Mouse (Mus musculus): ENCODE data around the gene Dnase1l3. TPM values are rescaled to one million over a fixed set of nuclear protein-coding genes. Genes with fewer than 3 reads are reported as not detected.
"Not testable (repeated sequence)": the region's sequence is repeated elsewhere in the genome, so short reads cannot be mapped to it uniquely, and the experiment has no call there.

The Dnase1l3 gene
- polyA plus RNA-seq, 1 experiment from 2014 or later, result 0.23 TPM

DNA sequence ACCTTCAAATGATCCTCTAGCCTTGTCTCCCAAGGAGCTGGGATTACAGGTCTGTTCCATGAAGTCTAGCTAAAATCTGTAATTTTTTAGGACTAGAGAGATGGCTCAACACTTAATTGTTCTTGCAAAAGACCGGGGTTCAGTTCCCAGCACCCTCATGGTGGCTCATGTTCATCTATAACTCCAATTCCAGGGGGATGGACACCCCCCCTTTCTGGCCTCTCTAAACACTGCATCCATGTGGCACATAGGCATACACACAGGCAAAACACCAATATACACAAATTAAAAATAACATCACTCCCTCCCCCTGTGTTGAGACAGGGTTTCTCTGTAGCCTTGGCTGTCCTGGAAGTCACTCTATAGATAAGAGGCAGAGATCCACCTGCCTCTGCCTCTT, 25.6 kb upstream of the Dnase1l3 start:
- ATAC-seq (ENCODE audit: low FRiP score), result no peak
- no peaks in the 10 kb centered on the region for H3K36me3 ChIP-seq (ENCODE audit: control insufficient read depth, insufficient read depth, low read length)
- no peak overlapping the region for H3K4me3 ChIP-seq (ENCODE audit: low read depth, low read length)
- WGBS, result 94% methylated on average over 1 of the region's 1 CpGs
- no peaks in the 10 kb centered on the region for H3K4me1 ChIP-seq (ENCODE audit: control insufficient read depth, insufficient read depth, low read length)
- no peaks in the 10 kb centered on the region for H3K9me3 ChIP-seq (ENCODE audit: control insufficient read depth, low read length)
- H3K27ac ChIP-seq (ENCODE audit: low read depth, low read length), result no peak overlapping the region
- H3K27me3 ChIP-seq (ENCODE audit: control insufficient read depth, insufficient read depth, low read length), result no peaks in the 10 kb centered on the region
- DNase-seq (ENCODE audit: low spot score, missing footprints), result peak; percentile 53
- H3K4me2 ChIP-seq, result no peak overlapping the region
- no peak overlapping the region for H3K9ac ChIP-seq (ENCODE audit: low read length)

GRCm38 (mm10) chr14:8016951-8017350, 22.6 kb upstream of the Dnase1l3 start:
- Histone ChIP-seq H3K4me3 (ENCODE audit: low read depth, low read length) (no peak overlapping the region), H3K4me1 (ENCODE audit: control insufficient read depth, insufficient read depth, low read length) (no peaks in the 10 kb centered on the region), H3K27ac (ENCODE audit: low read depth, low read length) (no peak overlapping the region), H3K27me3 (ENCODE audit: control insufficient read depth, insufficient read depth, low read length) (no peaks in the 10 kb centered on the region), H3K4me2 (no peak overlapping the region), H3K9me3 (ENCODE audit: control insufficient read depth, low read length) (no peaks in the 10 kb centered on the region), H3K9ac (ENCODE audit: low read length) (no peak overlapping the region), H3K36me3 (ENCODE audit: control insufficient read depth, insufficient read depth, low read length) (no peaks in the 10 kb centered on the region)
- DNase-seq (ENCODE audit: low spot score, missing footprints) (no peak), ATAC-seq (ENCODE audit: low FRiP score) (no peak)
- WGBS, result 84% methylated on average over 1 of the region's 1 CpGs

DNA sequence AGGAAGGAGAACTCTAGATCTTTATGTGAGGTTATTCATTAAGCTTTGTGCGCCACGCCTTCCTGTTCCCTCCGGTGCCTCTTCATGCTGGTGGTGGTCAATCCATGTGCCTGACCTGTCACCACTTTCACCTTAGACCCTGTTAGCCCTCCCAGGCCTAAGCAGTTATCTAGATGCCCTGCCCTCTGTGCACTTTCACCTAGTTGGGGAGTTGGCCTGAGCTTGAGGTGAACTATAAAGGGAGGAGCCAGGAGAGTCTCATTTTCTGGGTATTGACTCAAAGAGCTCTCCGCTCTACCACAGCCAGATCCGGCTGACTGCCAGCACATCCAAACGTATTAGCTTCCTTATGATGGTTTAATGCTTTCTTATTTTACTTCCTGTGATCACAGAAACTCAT, 21.9 kb upstream of the Dnase1l3 start:
- H3K9me3 ChIP-seq (ENCODE audit: control insufficient read depth, low read length), result no peaks in the 10 kb centered on the region

DNA sequence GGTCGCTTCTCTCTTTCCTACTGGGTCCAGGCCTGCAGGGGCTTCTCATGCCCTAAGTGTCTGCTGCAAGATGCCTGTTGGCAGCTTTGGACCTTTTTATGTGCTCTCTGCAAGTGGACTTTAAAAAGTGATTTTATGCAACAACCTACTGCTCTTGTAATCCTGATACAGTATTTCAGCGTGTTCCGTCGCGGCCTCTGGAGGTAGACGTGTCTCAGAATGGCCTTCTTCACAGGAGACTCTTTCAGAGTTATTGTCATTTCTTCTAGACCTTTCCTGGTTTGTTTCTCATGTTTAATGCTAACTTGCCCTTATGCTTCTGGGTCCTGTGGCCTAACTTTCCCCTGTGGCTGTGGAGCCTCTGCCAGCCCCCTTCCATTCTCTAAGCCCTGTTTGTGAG, 21.4 kb upstream of the Dnase1l3 start:
- WGBS, result 94% methylated on average over 6 of the region's 6 CpGs
- ATAC-seq (ENCODE audit: low FRiP score), result no peak
- no peaks in the 10 kb centered on the region for H3K27me3 ChIP-seq (ENCODE audit: control insufficient read depth, insufficient read depth, low read length)

More for the DNA sequence above, 21.9 kb upstream of the Dnase1l3 start:
- H3K4me2 ChIP-seq, result no peak overlapping the region
- H3K9ac ChIP-seq (ENCODE audit: low read length), result no peak overlapping the region
- 91% methylated on average over 6 of the region's 6 CpGs for WGBS
- H3K36me3 ChIP-seq (ENCODE audit: control insufficient read depth, insufficient read depth, low read length), result no peaks in the 10 kb centered on the region
- ATAC-seq (ENCODE audit: low FRiP score) (no peak), DNase-seq (ENCODE audit: low spot score, missing footprints) (no peak)
- H3K4me3 ChIP-seq (ENCODE audit: low read depth, low read length), result no peak overlapping the region
- H3K4me1 ChIP-seq (ENCODE audit: control insufficient read depth, insufficient read depth, low read length), result no peaks in the 10 kb centered on the region
- H3K27ac ChIP-seq (ENCODE audit: low read depth, low read length), result no peak overlapping the region
- H3K27me3 ChIP-seq (ENCODE audit: control insufficient read depth, insufficient read depth, low read length), result no peaks in the 10 kb centered on the region

GRCm38 (mm10) chr14:8011938-8012337, 17.6 kb upstream of the Dnase1l3 start:
- no peak overlapping the region for H3K9ac ChIP-seq (ENCODE audit: low read length)
- H3K4me2 ChIP-seq, result no peak overlapping the region
- ATAC-seq (ENCODE audit: low FRiP score) (no peak), DNase-seq (ENCODE audit: low spot score, missing footprints) (no peak)
- H3K4me1 ChIP-seq (ENCODE audit: control insufficient read depth, insufficient read depth, low read length), result no peaks in the 10 kb centered on the region
- H3K36me3 ChIP-seq (ENCODE audit: control insufficient read depth, insufficient read depth, low read length), result no peaks in the 10 kb centered on the region
- no peak overlapping the region for H3K4me3 ChIP-seq (ENCODE audit: low read depth, low read length)
- H3K9me3 ChIP-seq (ENCODE audit: control insufficient read depth, low read length), result no peaks in the 10 kb centered on the region
- no peaks in the 10 kb centered on the region for H3K27me3 ChIP-seq (ENCODE audit: control insufficient read depth, insufficient read depth, low read length)
- WGBS, result 77% methylated on average over 6 of the region's 6 CpGs
- H3K27ac ChIP-seq (ENCODE audit: low read depth, low read length), result no peak overlapping the region

More for the DNA sequence above, 21.4 kb upstream of the Dnase1l3 start:
- Histone ChIP-seq H3K27ac (ENCODE audit: low read depth, low read length) (no peak overlapping the region), H3K4me1 (ENCODE audit: control insufficient read depth, insufficient read depth, low read length) (no peaks in the 10 kb centered on the region), H3K36me3 (ENCODE audit: control insufficient read depth, insufficient read depth, low read length) (no peaks in the 10 kb centered on the region), H3K4me2 (no peak overlapping the region), H3K4me3 (ENCODE audit: low read depth, low read length) (no peak overlapping the region), H3K9ac (ENCODE audit: low read length) (no peak overlapping the region), H3K9me3 (ENCODE audit: control insufficient read depth, low read length) (no peaks in the 10 kb centered on the region)
- no peak for DNase-seq (ENCODE audit: low spot score, missing footprints)

DNA sequence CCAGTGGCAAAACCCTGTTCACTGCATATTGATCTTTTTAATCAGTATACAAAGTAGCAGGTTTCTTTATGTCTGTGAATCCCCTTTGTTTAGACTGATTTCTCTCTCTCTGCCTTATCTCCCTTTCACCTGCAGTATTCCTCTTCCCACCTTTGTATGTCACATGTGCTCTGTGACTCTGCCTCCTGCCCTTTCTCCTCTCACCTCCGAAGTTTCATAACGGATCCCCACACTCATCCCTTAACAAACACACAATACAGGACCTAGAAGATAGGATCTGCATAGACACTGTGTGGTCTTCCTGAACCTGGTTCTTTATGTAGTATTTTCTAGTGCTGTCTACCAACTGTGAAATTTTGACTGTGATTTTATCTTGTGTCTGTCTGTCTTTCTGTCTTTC, 16.9 kb upstream of the Dnase1l3 start:
- H3K9me3 ChIP-seq (ENCODE audit: control insufficient read depth, low read length), result no peaks in the 10 kb centered on the region
- H3K4me2 ChIP-seq, result no peak overlapping the region
- no peaks in the 10 kb centered on the region for H3K4me1 ChIP-seq (ENCODE audit: control insufficient read depth, insufficient read depth, low read length)
- no peak overlapping the region for H3K4me3 ChIP-seq (ENCODE audit: low read depth, low read length)
- no peaks in the 10 kb centered on the region for H3K27me3 ChIP-seq (ENCODE audit: control insufficient read depth, insufficient read depth, low read length)
- H3K9ac ChIP-seq (ENCODE audit: low read length), result no peak overlapping the region
- no peak for DNase-seq (ENCODE audit: low spot score, missing footprints)
- no peak for ATAC-seq (ENCODE audit: low FRiP score)
- WGBS, result 91% methylated on average over 2 of the region's 2 CpGs
- H3K27ac ChIP-seq (ENCODE audit: low read depth, low read length), result no peak overlapping the region
- H3K36me3 ChIP-seq (ENCODE audit: control insufficient read depth, insufficient read depth, low read length), result no peaks in the 10 kb centered on the region

DNA sequence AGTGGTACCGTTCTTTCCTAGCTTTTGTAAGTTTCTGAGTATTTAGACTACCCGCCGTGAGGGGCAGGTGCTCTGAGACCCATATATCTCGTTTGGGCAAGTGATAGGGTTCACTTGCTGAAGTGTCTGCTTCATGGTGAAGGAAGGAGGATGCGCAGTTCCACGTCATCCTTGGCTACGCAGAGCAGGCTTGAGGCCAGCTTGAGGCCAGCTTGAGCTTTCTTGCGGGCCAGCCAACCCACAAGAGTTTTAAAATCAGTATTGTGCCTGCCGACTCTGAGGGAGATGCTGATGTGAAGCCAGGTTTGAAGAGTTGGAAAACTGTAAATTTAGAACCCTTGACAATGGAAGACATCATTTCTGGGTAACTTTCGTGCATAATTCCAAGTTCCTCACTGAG, 13.6 kb upstream of the Dnase1l3 start:
- WGBS, result 89% methylated on average over 10 of the region's 10 CpGs
- no peak for ATAC-seq (ENCODE audit: low FRiP score)
- Histone ChIP-seq H3K27me3 (ENCODE audit: control insufficient read depth, insufficient read depth, low read length) (no peaks in the 10 kb centered on the region), H3K9ac (ENCODE audit: low read length) (no peak overlapping the region), H3K4me1 (ENCODE audit: control insufficient read depth, insufficient read depth, low read length) (peaks cover 6% of the 10 kb centered on the region; the same call in 1 of the 2 replicates), H3K4me2 (no peak overlapping the region), H3K9me3 (ENCODE audit: control insufficient read depth, low read length) (no peaks in the 10 kb centered on the region), H3K27ac (ENCODE audit: low read depth, low read length) (no peak overlapping the region), H3K4me3 (ENCODE audit: low read depth, low read length) (no peak overlapping the region), H3K36me3 (ENCODE audit: control insufficient read depth, insufficient read depth, low read length) (no peaks in the 10 kb centered on the region)
- no peak for DNase-seq (ENCODE audit: low spot score, missing footprints)

- 93% methylated on average over 2 of the region's 2 CpGs for WGBS
- no peak for DNase-seq (ENCODE audit: low spot score, missing footprints)
Measured at GRCm38 (mm10) chr14:8007486-8007885, 13.1 kb upstream of the Dnase1l3 start.

DNA sequence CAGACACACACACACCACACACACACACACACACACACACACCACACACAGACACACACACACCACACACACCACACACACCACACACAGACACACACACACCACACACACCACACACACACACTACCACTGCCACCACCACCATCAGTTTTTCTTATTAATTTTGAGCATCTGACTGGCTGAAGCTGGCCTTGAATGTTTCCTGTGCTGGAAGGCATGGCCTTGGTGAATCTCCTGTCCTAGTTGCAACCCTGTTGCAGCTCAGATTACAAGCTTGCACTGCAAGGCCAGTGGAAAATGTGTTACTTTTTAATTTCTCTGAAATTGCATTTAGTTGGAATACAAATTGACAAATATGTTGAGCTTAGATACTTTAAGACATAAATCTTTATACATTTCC, 12.7 kb upstream of the Dnase1l3 start:
- Histone ChIP-seq H3K27me3 (ENCODE audit: control insufficient read depth, insufficient read depth, low read length) (peaks cover 5% of the 10 kb centered on the region; the same call in 1 of the 2 replicates), H3K4me2 (no peak overlapping the region), H3K9me3 (ENCODE audit: control insufficient read depth, low read length) (no peaks in the 10 kb centered on the region), H3K4me1 (ENCODE audit: control insufficient read depth, insufficient read depth, low read length) (peaks cover 9% of the 10 kb centered on the region; the same call in 1 of the 2 replicates), H3K4me3 (ENCODE audit: low read depth, low read length) (no peak overlapping the region), H3K36me3 (ENCODE audit: control insufficient read depth, insufficient read depth, low read length) (no peaks in the 10 kb centered on the region), H3K9ac (ENCODE audit: low read length) (no peak overlapping the region), H3K27ac (ENCODE audit: low read depth, low read length) (no peak overlapping the region)
- no peak for DNase-seq (ENCODE audit: low spot score, missing footprints)
- no peak for ATAC-seq (ENCODE audit: low FRiP score)

More at GRCm38 (mm10) chr14:8007486-8007885, 13.1 kb upstream of the Dnase1l3 start:
- no peak overlapping the region for H3K4me2 ChIP-seq
- ATAC-seq (ENCODE audit: low FRiP score), result no peak
- peaks cover 6% of the 10 kb centered on the region; the same call in 1 of the 2 replicates for H3K4me1 ChIP-seq (ENCODE audit: control insufficient read depth, insufficient read depth, low read length)
- no peak overlapping the region for H3K4me3 ChIP-seq (ENCODE audit: low read depth, low read length)
- no peaks in the 10 kb centered on the region for H3K9me3 ChIP-seq (ENCODE audit: control insufficient read depth, low read length)
- no peak overlapping the region for H3K9ac ChIP-seq (ENCODE audit: low read length)
- no peak overlapping the region for H3K27ac ChIP-seq (ENCODE audit: low read depth, low read length)
- H3K36me3 ChIP-seq (ENCODE audit: control insufficient read depth, insufficient read depth, low read length), result no peaks in the 10 kb centered on the region
- H3K27me3 ChIP-seq (ENCODE audit: control insufficient read depth, insufficient read depth, low read length), result peaks cover 1% of the 10 kb centered on the region; the same call in 1 of the 2 replicates

DNA sequence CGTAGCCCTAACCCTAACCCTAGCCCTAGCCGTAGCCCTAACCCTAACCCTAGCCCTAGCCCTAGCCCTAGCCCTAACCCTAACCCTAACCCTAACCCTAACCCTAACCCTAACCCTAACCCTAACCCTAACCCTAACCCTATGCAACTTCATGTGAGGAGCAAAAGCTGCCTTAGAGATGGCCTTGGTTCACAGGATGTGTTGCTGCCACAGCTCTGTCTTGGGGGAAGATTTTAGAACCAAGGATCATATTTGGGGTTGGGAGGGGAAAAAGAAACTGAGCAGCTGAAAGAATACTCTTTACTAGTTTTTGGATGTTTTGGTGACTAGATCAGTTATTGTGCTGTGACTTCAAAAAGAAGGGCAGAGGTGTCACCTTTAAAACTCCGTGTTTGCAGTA, 11.7 kb upstream of the Dnase1l3 start:
- not testable (repeated sequence) for H3K4me2 ChIP-seq; DNase-seq (ENCODE audit: low spot score, missing footprints); ATAC-seq (ENCODE audit: low FRiP score); H3K4me3 ChIP-seq (ENCODE audit: low read depth, low read length); H3K9ac ChIP-seq (ENCODE audit: low read length); H3K4me1 ChIP-seq (ENCODE audit: control insufficient read depth, insufficient read depth, low read length); H3K36me3 ChIP-seq (ENCODE audit: control insufficient read depth, insufficient read depth, low read length); H3K27ac ChIP-seq (ENCODE audit: low read depth, low read length); H3K9me3 ChIP-seq (ENCODE audit: control insufficient read depth, low read length)
- WGBS, result 66% methylated on average over 3 of the region's 3 CpGs
- H3K27me3 ChIP-seq (ENCODE audit: control insufficient read depth, insufficient read depth, low read length), result peaks cover 14% of the 10 kb centered on the region
